Mouse (Mus musculus) thymus, postnatal 25 days (tissue): ENCODE results near the gene Med7.

Experiments used
- DNase-seq: peaks from one replicate; pipeline ENCODE4 v3.0.0; 2022

Med7 gene

GRCm38 (mm10) chr11:46430123-46430522 lies 6.6 kb upstream of the Med7 start:
- no peak for DNase-seq

- peak; percentile 89 for DNase-seq
Measured at GRCm38 (mm10) chr11:46431129-46431528, 5.6 kb upstream of the Med7 start.

GRCm38 (mm10) chr11:46435363-46435762 lies 1.4 kb upstream of the Med7 start:
- no peak for DNase-seq

GRCm38 (mm10) chr11:46437459-46438000 lies 805 bp downstream of the Med7 start:
- DNase-seq = peak; percentile 52

- DNase-seq = no peak
Measured at GRCm38 (mm10) chr11:46439005-46439543, 2.3 kb downstream of the Med7 start.

GRCm38 (mm10) chr11:46441774-46442173 lies 5.0 kb downstream of the Med7 start:
- no peak for DNase-seq

- no peak for DNase-seq
Measured at GRCm38 (mm10) chr11:46443152-46443551, 6.4 kb downstream of the Med7 start.

GRCm38 (mm10) chr11:46443979-46444378 lies 7.3 kb downstream of the Med7 start:
- no peak for DNase-seq

- no peak for DNase-seq
Measured at GRCm38 (mm10) chr11:46446150-46446549, 9.4 kb downstream of the Med7 start.

- peak; percentile 47 for DNase-seq
Measured at GRCm38 (mm10) chr11:46447644-46448484, 11.1 kb downstream of the Med7 start.

- DNase-seq = no peak
Measured at GRCm38 (mm10) chr11:46449461-46450080, 12.8 kb downstream of the Med7 start.

- no peak for DNase-seq
Measured at GRCm38 (mm10) chr11:46454453-46455045, 17.8 kb downstream of the Med7 start, which contains the start of gene Havcr2. Gene Havcr2, plus strand, starts transcription at chr11:46454935.

- no peak for DNase-seq
Measured at GRCm38 (mm10) chr11:46459960-46460359, 23.2 kb downstream of the Med7 start.

- DNase-seq = no peak
Measured at GRCm38 (mm10) chr11:46461362-46461761, 24.6 kb downstream of the Med7 start.

GRCm38 (mm10) chr11:46461931-46462330 lies 25.2 kb downstream of the Med7 start:
- DNase-seq = no peak

GRCm38 (mm10) chr11:46466878-46467277 lies 30.2 kb downstream of the Med7 start:
- DNase-seq = no peak

GRCm38 (mm10) chr11:46474220-46474619 lies 37.5 kb downstream of the Med7 start:
- no peak for DNase-seq

GRCm38 (mm10) chr11:46479311-46479710 lies 42.6 kb downstream of the Med7 start:
- DNase-seq = no peak

- DNase-seq = no peak
Measured at GRCm38 (mm10) chr11:46480517-46480916, 43.8 kb downstream of the Med7 start.

- no peak for DNase-seq
Measured at GRCm38 (mm10) chr11:46488231-46488630, 51.5 kb downstream of the Med7 start.

GRCm38 (mm10) chr11:46488650-46489049 lies 51.9 kb downstream of the Med7 start:
- DNase-seq = no peak
